27 mouse cellular contexts compared by ENCODE assay signal in genomic region chr14:31773518-31773917, GRCm38 (mm10).
"Had no signal": no experiment of that assay in that cellular context is flagged by ENCODE, and none has a peak within 500 bp of the region (broad histone marks: within the 10 kb centered on the region; RNA-seq: fewer than 3 reads in every experiment).

No protein-coding gene starts in this region.

- ATAC-seq: forebrain, embryonic 13.5 days; forebrain, embryonic 14.5 days; forebrain, embryonic 15.5 days; forebrain, embryonic 16.5 days; forebrain, postnatal 0 days had no signal

- H3K4me2 ChIP-seq: embryonic facial prominence, embryonic 12.5 days; embryonic facial prominence, embryonic 13.5 days; embryonic facial prominence, embryonic 15.5 days; forebrain, embryonic 12.5 days; forebrain, embryonic 13.5 days; forebrain, embryonic 15.5 days had no signal

- H3K27ac ChIP-seq: embryonic facial prominence, embryonic 10.5 days; embryonic facial prominence, embryonic 12.5 days; embryonic facial prominence, embryonic 13.5 days; embryonic facial prominence, embryonic 15.5 days; forebrain, embryonic 10.5 days; forebrain, embryonic 12.5 days; forebrain, embryonic 13.5 days; forebrain, embryonic 15.5 days; heart, adult 2 months; heart, embryonic 10.5 days had no signal

- H3K36me3 ChIP-seq: embryonic facial prominence, embryonic 10.5 days; embryonic facial prominence, embryonic 12.5 days; embryonic facial prominence, embryonic 13.5 days; embryonic facial prominence, embryonic 15.5 days; forebrain, embryonic 10.5 days; forebrain, embryonic 12.5 days; heart, embryonic 10.5 days had no signal

- H3K9me3 ChIP-seq: embryonic facial prominence, embryonic 10.5 days; embryonic facial prominence, embryonic 12.5 days; embryonic facial prominence, embryonic 13.5 days; embryonic facial prominence, embryonic 15.5 days; forebrain, embryonic 10.5 days; forebrain, embryonic 12.5 days; forebrain, embryonic 13.5 days; forebrain, embryonic 15.5 days; heart, embryonic 10.5 days had no signal

- H3K4me3 ChIP-seq: embryonic facial prominence, embryonic 10.5 days; embryonic facial prominence, embryonic 12.5 days; embryonic facial prominence, embryonic 13.5 days; embryonic facial prominence, embryonic 15.5 days; erythroblast, embryonic 14.5 days; forebrain, embryonic 10.5 days; forebrain, embryonic 12.5 days; forebrain, embryonic 13.5 days; forebrain, embryonic 15.5 days; heart, adult 2 months; heart, embryonic 10.5 days had no signal

- H3K4me1 ChIP-seq: embryonic facial prominence, embryonic 15.5 days had no signal

- DNase-seq: cerebellum, adult 9-10 months; cerebellum, adult 9-11 months; cerebellum, postnatal 10 days; cerebellum, postnatal 14 days; cerebellum, postnatal 25 days; cerebellum, postnatal 36 days; embryo, embryonic 11 days; forebrain, postnatal 0 days; gastrocnemius, postnatal 10 days; gastrocnemius, postnatal 14 days; gastrocnemius, postnatal 25 days; gastrocnemius, postnatal 36 days; heart, adult 11 months; heart, adult 18-20 months; heart, adult 2 months had no signal

- H3K27me3 ChIP-seq: embryonic facial prominence, embryonic 12.5 days; embryonic facial prominence, embryonic 13.5 days; embryonic facial prominence, embryonic 15.5 days; forebrain, embryonic 12.5 days; forebrain, embryonic 13.5 days; forebrain, embryonic 15.5 days had no signal

- H3K9ac ChIP-seq: embryonic facial prominence, embryonic 12.5 days; embryonic facial prominence, embryonic 13.5 days; embryonic facial prominence, embryonic 15.5 days; forebrain, embryonic 12.5 days; forebrain, embryonic 13.5 days; forebrain, embryonic 15.5 days; forebrain, postnatal 0 days had no signal
